Mouse (Mus musculus) testis, postnatal 14 days (tissue): Measurements from ENCODE around the gene Dhx16.
"Not testable (repeated sequence)": the region's sequence is repeated elsewhere in the genome, so short reads cannot be mapped to it uniquely, and the experiment has no call there.

Source experiments
- DNase-seq: peaks from one replicate; pipeline ENCODE4 v3.0.0; 2021; ENCODE audit warnings: low spot score

The Dhx16 gene

DNA sequence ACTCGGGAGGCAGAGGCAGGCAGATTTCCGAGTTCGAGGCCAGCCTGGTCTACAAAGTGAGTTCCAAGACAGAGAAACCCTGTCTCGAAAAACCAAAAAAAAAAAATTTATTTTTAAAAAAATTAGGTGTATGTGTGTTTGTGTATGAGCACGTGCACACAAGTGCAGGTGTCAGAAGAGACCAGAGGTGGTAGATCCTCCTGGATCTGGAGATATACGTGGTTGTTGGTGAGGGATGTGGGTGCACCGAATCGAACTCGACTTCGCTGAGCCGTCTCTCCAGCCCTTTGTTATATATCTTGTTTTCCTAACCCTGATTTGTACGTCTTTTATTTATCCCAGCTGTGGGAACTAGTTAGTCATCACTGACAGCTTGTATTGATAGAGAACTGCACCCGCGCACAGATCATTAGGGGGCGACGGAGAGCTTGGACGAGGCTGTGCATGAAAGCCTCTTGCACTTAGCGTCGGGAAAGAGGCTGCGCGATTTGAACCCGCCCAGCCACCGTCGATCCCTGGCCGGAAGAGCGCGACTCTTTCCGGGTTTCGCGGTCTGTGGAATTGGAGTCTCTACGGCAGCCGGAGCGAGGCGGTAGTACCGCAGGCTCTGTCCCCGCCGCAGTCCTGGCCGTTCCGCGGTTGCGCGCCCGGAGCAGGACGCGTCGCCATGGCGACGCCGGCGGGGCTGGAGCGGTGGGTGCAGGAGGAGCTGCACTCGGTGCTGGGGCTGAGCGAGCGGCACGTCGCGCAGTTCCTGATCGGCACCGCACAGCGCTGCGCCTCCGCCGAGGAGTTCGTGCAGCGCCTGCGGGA is at the start of gene Dhx16:
Gene Dhx16 (plus strand): TSS at position 575 of the 813 bp plus-strand sequence.
- DNase-seq = peak; percentile 91

DNA sequence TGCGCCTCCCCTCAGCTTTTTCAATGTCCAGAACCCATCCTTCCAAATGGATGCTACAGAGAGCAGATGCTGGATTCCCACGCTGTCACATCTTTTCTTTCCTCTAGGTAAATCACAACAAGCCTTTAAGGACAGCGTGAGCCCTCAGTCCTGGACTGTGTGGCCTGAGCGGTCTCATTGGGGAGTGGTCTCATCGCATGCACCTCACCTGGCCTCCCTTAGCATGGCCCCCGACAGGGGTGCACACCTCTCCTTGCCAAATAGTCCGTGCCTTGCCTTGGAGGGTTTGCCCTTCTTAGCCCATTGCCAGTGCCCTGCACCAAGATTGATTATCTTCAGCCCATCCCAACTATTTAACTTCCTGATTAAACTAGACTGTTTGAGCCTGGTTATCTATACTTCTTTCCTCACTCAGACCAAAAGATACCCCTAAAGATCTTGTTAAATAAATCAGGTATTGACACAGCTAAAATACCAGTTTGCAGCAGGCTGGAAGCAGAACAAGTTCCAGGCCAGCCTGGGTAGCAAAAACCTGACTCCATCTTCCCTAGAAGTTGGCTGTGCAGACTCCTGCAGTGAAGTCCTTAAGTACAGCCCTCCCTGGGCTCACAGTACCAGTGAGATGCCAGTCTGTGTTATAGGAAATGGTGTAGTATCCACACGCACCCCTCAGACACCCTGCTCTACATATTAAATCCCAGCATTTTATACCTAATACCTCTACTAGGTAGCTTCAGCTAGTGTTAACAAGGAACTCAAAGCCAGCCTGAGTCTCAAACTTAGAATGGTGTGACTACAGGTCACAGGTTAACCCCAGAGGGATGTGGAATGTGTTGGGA is 47.0 kb upstream of the Dhx16 start:
- DNase-seq = no peak

DNA sequence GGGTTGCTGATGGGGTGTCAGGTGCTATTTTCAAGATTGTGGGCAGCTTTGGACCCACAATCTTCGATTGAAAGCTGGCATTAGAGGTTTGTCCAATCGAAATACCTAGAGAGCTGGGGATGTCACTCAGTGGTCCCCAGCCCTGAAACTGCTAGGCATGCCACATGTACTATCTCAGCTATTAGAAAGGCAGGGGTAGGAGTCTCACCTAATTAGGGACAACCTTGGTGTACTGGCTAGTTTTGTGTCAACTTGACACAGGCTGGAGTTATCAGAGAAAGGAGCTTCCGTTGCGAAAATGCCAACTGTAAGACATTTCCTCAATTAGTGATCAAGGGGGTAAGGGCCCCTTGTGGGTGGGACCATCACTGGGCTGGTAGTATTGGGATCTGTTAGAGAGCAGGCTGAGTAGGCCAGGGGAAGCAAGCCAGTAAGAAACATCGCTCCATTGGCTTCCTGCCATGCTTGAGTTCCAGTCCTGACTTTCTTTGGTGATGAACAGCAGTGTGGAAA is 46.3 kb upstream of the Dhx16 start:
- no peak for DNase-seq

DNA sequence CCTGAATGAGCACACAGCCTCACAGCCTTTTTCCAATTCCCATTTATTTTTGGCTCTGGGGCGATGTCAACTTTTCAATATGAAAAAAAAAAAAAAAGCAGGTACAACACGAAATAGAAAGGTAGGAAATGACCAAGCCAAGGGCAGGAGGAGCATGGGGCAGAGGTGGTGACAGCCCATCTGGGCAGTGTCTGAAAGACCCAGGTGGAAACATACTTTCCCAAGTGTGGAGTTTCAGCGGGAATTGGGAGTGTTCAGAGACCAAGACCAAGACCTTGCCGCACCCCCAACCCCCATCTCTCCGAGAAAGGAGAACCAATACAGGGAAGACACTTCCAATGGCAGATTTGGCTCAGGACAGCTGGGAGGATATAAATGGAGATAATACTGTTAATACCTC is 45.7 kb upstream of the Dhx16 start:
- no peak for DNase-seq

DNA sequence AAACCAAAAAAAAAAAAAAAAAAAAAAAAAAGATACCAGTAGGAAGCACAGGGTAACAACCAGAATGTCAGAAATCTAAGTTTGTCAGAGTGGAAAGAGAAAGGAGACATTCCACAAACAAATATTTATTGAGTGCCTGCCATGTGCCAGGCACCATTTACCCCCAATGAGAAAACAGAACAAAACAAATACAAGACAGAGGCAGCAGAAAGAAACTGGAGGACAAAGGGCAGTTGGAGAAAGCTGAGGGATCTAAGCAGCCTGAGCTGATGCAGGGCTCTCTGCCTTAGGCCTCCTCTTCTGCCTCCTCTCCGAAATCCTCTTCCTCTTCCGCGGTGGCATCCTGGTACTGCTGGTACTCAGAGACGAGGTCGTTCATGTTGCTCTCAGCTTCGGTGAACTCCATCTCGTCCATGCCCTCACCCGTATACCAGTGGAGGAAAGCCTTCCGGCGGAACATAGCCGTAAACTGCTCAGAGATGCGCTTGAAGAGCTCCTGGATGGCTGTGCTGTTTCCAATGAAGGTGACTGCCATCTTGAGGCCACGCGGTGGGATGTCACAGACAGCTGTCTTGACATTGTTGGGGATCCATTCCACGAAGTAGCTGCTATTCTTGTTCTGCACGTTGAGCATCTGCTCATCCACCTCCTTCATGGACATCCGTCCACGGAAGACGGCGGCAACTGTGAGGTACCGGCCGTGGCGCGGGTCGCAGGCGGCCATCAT is 44.8 kb upstream of the Dhx16 start:
- no peak for DNase-seq

DNA sequence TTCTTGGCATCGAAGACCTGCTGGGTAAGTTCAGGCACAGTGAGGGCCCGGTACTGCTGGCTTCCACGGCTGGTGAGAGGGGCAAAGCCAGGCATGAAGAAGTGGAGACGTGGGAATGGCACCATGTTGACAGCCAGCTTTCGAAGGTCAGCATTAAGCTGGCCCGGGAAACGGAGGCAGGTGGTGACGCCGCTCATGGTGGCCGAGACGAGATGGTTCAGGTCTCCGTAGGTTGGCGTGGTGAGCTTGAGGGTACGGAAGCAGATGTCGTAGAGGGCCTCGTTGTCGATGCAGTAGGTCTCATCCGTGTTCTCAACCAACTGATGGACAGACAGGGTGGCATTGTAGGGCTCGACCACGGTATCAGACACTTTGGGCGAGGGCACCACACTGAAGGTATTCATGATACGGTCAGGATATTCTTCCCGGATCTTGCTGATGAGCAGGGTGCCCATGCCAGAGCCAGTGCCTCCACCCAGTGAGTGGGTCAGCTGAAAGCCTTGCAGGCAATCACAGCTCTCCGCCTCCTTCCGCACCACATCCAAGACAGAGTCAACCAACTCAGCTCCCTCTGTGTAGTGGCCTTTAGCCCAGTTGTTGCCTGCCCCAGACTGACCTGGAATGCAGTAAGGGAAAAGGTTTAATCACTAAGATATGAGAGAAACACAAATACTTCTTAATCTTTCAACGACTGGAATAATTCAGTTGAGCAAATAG is 44.0 kb upstream of the Dhx16 start:
- DNase-seq = no peak

DNA sequence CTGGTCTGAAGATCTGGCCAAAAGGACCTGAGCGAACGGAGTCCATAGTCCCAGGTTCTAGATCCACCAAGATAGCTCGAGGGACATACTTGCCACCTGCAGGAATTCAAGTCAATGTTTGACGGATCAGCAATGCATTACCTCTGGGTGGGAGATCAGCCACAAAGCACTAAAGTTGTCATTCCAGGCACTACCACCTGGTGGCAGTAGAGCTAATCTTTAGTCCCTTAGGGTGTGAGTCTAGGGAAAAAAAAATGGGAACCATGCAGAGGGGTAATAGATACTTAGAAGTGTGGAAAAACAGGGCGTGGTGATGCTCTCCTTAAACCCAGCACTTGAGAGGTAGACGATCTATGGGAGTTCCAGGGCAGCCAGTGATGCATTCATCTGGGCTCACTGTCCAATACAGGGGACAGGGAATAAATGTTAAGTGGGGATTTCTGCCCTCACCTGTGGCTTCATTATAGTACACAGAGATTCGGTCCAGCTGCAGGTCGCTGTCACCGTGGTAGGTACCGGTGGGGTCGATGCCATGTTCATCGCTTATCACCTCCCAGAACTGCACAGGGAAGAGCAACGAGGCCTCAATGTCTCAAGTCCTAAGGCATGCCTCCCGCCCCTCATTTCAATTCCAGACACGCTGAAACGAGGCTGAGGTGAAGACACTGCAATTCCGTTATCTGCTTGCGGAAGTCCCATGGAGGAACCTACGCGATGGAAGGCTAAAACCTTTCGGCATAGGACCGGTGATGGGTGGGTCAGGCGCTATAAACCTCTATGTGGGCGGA is 43.2 kb upstream of the Dhx16 start:
- DNase-seq = peak; percentile 76

DNA sequence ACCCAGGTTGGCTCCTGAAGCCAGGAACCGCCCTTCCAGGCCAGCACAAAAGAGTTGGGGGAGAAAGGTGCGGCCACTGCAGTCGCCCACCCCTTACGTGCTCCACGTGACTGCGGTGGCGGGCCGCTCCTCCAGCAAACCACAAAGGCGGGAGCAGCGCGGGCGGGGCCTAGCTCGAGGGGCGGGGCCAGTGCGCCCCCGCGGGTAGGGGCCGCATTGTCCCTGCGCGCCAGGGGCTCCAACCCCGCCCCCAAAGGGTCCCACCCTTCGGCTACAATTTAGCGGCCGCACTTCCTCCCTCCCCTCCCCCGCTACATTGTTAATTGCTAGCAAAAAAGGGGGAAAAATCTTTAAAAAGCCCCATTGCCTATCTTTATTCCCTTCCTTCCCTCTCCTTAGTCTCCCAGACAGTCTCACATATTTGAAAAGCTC is 42.6 kb upstream of the Dhx16 start:
- peak; percentile 87 for DNase-seq

DNA sequence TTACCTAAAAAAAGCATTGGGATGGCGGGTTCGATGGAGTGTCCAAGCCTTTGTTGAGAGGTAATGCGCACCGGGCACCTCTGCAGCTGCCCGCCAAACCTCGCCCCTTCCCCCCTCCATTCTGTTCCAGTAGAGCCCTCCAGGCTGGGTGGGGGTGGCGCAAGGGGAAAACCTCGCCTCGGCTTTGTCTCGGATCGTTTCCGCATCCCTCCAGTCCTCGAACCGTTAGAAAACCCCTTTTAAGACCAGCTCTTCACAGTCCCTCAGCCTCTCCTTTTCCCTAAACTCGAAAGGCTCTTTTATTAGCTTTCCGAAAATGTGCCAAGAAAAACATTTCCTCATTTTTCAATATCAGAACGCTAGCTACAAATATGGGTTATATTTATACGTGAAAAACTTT is 42.1 kb upstream of the Dhx16 start:
- peak; percentile 52 for DNase-seq

DNA sequence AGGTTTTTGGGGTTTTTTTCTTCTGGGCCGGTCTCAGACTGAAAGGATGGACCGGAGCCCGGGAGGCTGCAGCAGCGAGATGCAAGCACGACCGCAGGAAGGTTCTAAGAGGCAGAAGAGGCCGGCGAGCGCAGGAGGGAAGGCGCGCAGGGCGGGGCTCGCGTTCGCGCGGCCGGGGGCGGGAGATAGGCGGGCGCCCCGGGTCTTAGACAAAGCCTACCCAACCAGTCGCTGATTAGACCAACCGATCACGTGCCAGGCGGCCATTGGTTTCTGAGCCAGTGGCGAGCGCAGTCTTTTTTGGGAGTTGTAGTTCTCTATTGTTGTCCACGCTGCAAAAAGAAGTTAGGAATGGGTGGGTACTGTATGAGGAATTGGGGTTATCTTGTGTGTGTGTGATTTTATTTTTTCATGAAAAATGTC is 41.5 kb upstream of the Dhx16 start, which contains the start of gene Tubb5:
Gene Tubb5 (minus strand): TSS at position 185 of the 423 bp plus-strand sequence.
- peak; percentile 92 for DNase-seq

DNA sequence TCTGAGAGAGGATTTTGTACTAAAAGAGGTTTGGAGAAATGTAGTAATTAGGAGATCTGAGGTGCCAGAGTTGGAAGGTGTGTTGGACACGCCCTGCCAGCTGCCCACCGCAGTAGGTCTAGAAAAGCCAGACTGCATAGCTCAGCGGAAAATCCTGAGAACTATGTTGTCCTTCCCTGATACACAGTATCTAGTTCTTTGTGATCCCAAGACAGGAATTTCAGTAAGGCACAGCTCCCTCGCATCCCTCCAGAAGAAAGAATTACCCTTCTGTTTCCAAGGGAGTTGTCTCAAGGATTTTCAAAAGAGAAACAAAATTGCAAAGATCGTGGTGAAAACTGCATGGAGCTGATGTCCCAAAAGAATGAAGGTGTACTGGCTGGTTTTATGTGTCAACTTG is 41.0 kb upstream of the Dhx16 start:
- DNase-seq = peak; percentile 86

DNA sequence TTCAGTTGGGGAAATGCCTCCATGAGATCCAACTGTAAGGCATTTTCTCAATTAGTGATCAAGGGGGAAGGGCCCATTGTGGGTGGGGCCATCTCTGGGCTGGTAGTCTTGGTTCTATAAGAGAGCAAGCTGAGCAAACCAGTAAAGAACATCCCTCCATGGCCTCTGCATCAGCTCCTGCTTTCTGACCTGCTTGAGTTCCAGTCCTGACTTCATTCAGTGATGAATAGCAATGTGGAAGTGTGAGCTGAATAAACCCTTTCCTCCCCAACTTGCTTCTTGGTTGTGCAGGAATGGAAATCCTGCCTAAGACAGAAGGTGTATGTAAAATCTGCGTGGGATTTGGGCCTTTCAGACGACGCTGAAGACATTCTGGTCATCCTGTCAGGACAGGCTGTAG is 40.6 kb upstream of the Dhx16 start:
- not testable (repeated sequence) for DNase-seq

DNA sequence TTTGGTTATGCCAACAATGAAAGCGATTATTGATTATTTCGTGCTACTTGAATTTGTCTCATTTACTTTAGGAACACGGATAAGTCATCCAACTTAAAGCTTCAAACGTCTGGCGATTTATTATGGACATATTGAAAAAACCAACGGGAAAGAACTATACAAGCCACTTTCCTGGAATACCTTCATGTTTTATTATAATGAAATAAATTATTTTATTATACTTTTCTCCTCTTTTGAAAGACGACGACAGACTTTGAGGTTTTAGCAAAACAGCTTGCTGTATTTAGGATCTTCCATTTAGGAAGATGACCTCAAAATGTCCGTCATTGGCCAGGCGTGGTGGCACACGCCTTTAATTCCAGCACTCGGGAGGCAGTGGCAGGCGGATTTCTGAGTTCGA is 39.1 kb upstream of the Dhx16 start:
- no peak for DNase-seq

DNA sequence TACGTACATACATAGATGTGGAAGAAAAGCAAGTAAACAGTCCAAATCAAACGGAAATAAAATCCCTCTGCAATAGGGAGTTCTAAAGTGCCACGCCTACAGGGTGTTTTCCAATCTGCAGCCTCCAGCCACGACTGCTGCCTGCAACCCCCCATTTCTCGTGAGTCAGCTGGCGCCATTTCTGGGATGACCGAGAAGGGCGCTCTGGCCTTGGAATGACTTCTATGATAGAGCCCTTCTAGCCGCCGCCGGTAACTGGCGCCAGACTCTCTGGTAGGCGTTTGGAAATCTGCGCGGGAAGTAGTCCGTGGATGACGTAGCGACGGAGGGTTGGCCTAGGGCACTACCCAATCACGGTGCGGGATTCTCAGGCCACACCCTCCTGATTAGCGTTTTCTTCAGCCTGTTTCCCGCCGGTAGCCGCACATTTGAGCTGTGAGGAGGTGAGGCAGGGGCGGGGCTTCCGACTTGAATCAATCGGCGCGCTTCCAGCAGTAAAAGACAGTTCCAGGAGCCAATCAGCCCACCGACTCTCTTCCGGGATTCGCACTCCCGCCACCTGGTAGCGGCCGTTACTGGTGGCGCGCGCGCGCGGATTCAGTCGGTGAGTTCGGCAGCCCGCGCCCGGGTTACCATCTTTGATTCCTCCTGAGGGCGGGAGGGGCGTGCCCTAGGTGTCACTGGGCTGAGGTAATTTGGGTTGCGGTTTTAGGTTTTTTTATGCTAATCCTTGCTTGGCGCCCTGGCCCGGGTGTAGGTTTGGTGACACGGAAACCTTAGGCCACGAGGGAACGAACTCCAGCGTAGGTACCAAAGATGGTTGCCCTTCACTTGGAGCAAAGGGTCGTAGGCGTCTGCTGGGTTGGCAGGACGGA is 38.3 kb upstream of the Dhx16 start, which contains the start of gene Mdc1:
Gene Mdc1 (plus strand): TSS at position 440 of the 875 bp plus-strand sequence.
- peak; percentile 100 for DNase-seq

DNA sequence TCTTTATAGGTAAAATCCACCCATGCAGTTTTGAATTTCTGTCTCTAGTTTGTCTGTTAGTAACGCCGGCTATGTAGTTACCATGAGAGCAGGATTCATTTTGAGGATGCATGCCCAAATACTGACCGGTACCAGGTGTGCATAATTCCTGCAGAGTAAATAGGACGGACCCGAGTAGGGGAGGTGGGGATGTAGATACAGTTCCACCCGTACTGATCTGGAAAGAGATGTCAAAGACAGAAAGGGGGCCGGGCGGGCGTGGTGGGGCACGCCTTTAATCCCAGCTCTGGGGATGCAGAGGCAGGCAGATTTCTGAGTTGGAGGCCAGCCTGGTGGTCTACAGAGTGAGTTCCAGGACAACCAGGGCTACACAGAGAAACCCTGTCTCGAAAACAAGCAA is 37.6 kb upstream of the Dhx16 start:
- DNase-seq = peak; percentile 29

DNA sequence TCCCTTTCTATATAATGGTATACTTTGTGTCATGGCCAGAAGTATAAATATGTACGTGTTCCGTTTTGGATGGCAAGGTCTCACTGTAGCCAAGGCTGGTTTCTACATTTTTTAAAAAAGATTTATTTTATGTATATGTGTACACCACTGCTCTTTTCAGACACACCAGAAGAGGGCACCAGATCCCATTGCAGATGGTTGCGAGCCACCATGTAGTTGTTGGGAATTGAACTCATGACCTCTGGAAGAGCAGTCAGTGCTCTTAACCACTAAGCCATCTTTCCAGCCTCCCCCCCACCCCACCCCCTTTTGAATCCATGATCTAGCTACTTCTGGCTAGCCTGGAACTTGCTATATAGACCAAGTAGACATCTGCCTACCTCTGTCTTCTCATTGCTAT is 36.1 kb upstream of the Dhx16 start:
- peak; percentile 6 for DNase-seq

DNA sequence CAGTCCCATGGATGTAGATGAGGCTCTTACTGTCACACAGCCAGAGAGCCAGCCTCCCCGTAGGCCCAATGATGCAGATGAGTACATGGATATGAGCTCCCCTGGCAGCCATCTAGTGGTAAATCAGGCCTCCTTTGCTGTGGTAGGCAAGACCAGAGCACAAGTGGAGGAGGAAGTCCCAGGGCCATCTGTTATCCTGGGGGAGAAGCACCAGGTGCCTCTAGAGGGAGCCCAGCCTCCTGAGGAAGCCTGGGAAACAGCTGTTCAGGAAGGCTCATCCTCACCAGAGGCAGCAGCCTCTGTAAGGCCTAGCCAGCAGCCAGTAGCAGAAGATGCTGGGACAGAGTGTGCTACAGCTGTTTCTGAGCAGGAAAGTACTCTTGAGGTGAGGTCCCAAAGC is 31.5 kb upstream of the Dhx16 start:
- peak; percentile 21 for DNase-seq

DNA sequence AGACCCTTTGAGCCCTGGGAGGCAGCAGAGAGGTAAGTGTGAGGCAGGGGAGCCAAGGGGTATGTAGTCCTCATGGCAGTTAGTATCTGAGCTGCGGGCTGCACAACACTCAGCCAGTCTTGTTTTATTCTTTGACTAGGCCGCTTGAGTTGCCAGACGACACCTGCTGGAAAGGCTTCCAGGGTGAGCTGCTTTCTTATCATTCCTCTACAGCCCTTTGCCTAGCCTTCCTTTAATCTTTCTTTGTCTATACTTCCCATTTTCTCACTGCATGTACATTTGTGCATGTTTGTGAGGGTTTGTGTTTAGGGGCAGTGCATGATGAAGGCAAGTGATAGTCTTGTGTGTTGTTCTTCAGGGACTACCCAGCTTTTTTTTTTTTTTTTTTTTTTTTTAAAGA is 28.6 kb upstream of the Dhx16 start:
- no peak for DNase-seq

DNA sequence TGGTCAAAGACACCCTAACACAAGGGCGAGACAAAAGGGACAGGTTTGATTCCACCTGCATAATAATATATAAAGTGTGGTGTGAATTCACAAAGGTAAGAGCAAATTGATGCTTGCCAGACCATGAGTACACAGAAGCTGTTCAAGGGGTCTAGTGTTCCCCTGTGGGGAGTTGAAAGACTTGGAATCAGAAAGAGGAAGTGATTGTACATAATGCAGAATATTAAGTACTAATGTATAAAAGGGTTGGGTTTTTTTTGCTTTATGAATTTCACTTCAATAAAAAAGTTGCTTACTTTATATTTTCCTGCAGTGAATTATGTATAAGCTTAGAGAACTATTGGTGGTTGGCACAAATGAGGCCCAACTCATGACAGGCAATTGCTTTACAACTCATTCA is 20.2 kb upstream of the Dhx16 start:
- DNase-seq = no peak

DNA sequence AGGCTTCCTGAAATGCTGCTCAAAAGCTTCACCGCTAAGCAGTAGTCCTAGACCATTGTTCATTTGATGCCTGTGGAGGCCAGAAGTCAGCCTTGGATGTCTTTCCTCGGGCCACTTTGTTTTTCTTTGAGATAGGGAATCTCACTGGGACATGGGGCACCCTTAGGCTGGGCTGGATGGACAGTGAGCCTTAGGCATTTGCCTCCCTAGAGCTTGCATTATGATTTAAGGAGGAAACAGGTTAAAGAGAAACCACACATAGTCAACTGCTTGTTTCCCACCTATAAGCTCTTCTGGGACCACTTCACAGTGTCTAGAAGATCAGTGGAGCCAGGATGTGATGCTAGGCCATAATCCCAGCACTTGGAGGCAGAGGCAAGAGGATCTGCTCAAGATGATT is 19.8 kb upstream of the Dhx16 start:
- no peak for DNase-seq
